Mouse (Mus musculus) liver, embryonic 15.5 days (tissue): ENCODE results near the gene Mvb12b. TPM values are rescaled to one million over a fixed set of nuclear protein-coding genes. Genes with fewer than 3 reads are reported as not detected.

Source experiments
- ATAC-seq: fragments of 200-750 bp; cut with Nextera tagmentation; 2 replicates; pipeline ENCODE4 v1.8.0; 2017; ENCODE audit warnings: moderate number of reproducible peaks, mild to moderate bottlenecking, moderate library complexity; ENCODE audit not compliant: insufficient read depth
- H3K27ac ChIP-seq: fragments of 300-500 bp; sonication (generic); replicated peaks from 2 replicates; pipeline ENCODE4 v1.5.1; 2015; ENCODE audit warnings: mild to moderate bottlenecking, inconsistent platforms
- H3K27me3 ChIP-seq: fragments of 300-500 bp; sonication (generic); 2 replicates; pipeline ENCODE4 v1.6.1; 2015; ENCODE audit warnings: mild to moderate bottlenecking, inconsistent platforms
- H3K36me3 ChIP-seq: fragments of 300-500 bp; sonication (generic); replicated peaks from 2 replicates; pipeline ENCODE4 v1.6.1; 2015; ENCODE audit warnings: moderate library complexity, mild to moderate bottlenecking, inconsistent platforms
- H3K4me1 ChIP-seq: fragments of 300-500 bp; sonication (generic); replicated peaks from 2 replicates; pipeline ENCODE4 v1.6.1; 2015; ENCODE audit warnings: inconsistent platforms
- H3K4me2 ChIP-seq: fragments of 300-500 bp; sonication (generic); 2 replicates; pipeline ENCODE4 v1.6.1; 2015; ENCODE audit warnings: moderate library complexity, mild to moderate bottlenecking, inconsistent platforms
- H3K4me3 ChIP-seq: fragments of 300-500 bp; sonication (generic); replicated peaks from 2 replicates; pipeline ENCODE4 v1.5.1; 2015; ENCODE audit warnings: mild to moderate bottlenecking, inconsistent platforms
- H3K9ac ChIP-seq: fragments of 300-500 bp; sonication (generic); 2 replicates; pipeline ENCODE4 v1.6.1; 2015; ENCODE audit warnings: moderate library complexity, mild to moderate bottlenecking, inconsistent platforms
- H3K9me3 ChIP-seq: fragments of 300-500 bp; sonication (generic); replicated peaks from 2 replicates; pipeline ENCODE4 v1.6.1; 2016; ENCODE audit warnings: inconsistent platforms
- WGBS: fragments of 180-500 bp; shearing (Covaris S2); methylation state at CpG from one replicate; pipeline ENCODE4 v1.1.7; 2015; ENCODE audit warnings: mixed read lengths; ENCODE audit not compliant: insufficient replicate concordance; 5-methylcytosine and 5-hydroxymethylcytosine counted together
- polyA plus RNA-seq: library from polyadenylated mRNA; unstranded; fragments of >200 nt; fragmentation: Nextera tagmentation; extraction: Ambion mirVana; gene quantifications from 2 replicates; pipeline ENCODE4 v1.2.1, GENCODE M21; 2015

The Mvb12b gene
- 11.3 and 12.7 TPM in 2 replicates for polyA plus RNA-seq

- no peaks in the 10 kb centered on the region for H3K9me3 ChIP-seq
- H3K4me2 ChIP-seq = peak within 1 kb of the TSS; percentile 91
- H3K36me3 ChIP-seq = no peaks in the 10 kb centered on the region
- ATAC-seq = peak; percentile 82
- WGBS = 2% methylated on average over 29 of the region's 67 CpGs
- H3K4me3 ChIP-seq = peak within 1 kb of the TSS; percentile 87
- peaks cover 34% of the 10 kb centered on the region for H3K4me1 ChIP-seq
- peak within 1 kb of the TSS; percentile 96 for H3K9ac ChIP-seq
- peaks cover 6% of the 10 kb centered on the region; the same call in 1 of the 2 replicates for H3K27me3 ChIP-seq
- peak within 1 kb of the TSS; percentile 89 for H3K27ac ChIP-seq
Measured at GRCm38 (mm10) chr2:33887328-33888099, at the start of gene Mvb12b. Mvb12b (minus strand) TSS chr2:33887946.

- no peak overlapping the region for H3K9ac ChIP-seq
- no peaks in the 10 kb centered on the region for H3K27me3 ChIP-seq
- H3K27ac ChIP-seq = no peak overlapping the region
- no peak overlapping the region for H3K4me3 ChIP-seq
- H3K36me3 ChIP-seq = no peaks in the 10 kb centered on the region
- WGBS = 57% methylated on average over 9 of the region's 9 CpGs
- ATAC-seq = no peak
- H3K9me3 ChIP-seq = no peaks in the 10 kb centered on the region
- H3K4me1 ChIP-seq = no peaks in the 10 kb centered on the region
- no peak overlapping the region for H3K4me2 ChIP-seq
Measured at GRCm38 (mm10) chr2:33935756-33936155, 48.0 kb upstream of the Mvb12b start.

- Histone ChIP-seq H3K27me3 (no peaks in the 10 kb centered on the region), H3K4me2 (no peak overlapping the region), H3K27ac (no peak overlapping the region), H3K9ac (no peak overlapping the region), H3K36me3 (no peaks in the 10 kb centered on the region), H3K4me3 (no peak overlapping the region), H3K9me3 (no peaks in the 10 kb centered on the region), H3K4me1 (no peaks in the 10 kb centered on the region)
- 50% methylated on average over 10 of the region's 10 CpGs for WGBS
- no peak for ATAC-seq
Measured at GRCm38 (mm10) chr2:33933606-33934510, 46.1 kb upstream of the Mvb12b start.

GRCm38 (mm10) chr2:33931161-33931560, 43.4 kb upstream of the Mvb12b start:
- H3K4me1 ChIP-seq = no peaks in the 10 kb centered on the region
- 43% methylated on average over 5 of the region's 5 CpGs for WGBS
- no peaks in the 10 kb centered on the region for H3K36me3 ChIP-seq
- ATAC-seq = no peak
- no peak overlapping the region for H3K4me3 ChIP-seq
- H3K27me3 ChIP-seq = no peaks in the 10 kb centered on the region
- H3K27ac ChIP-seq = no peak overlapping the region
- H3K9ac ChIP-seq = no peak overlapping the region
- H3K9me3 ChIP-seq = no peaks in the 10 kb centered on the region
- H3K4me2 ChIP-seq = no peak overlapping the region

- Histone ChIP-seq H3K27me3 (peaks cover 19% of the 10 kb centered on the region), H3K27ac (no peak overlapping the region), H3K4me3 (no peak overlapping the region), H3K9me3 (no peaks in the 10 kb centered on the region), H3K4me2 (no peak overlapping the region), H3K9ac (no peak overlapping the region), H3K36me3 (no peaks in the 10 kb centered on the region), H3K4me1 (no peaks in the 10 kb centered on the region)
- ATAC-seq = no peak
- WGBS = 38% methylated on average over 5 of the region's 5 CpGs
Measured at GRCm38 (mm10) chr2:33925288-33925687, 37.5 kb upstream of the Mvb12b start.

GRCm38 (mm10) chr2:33923482-33923881, 35.7 kb upstream of the Mvb12b start:
- no peaks in the 10 kb centered on the region for H3K4me1 ChIP-seq
- no peak overlapping the region for H3K27ac ChIP-seq
- H3K9me3 ChIP-seq = no peaks in the 10 kb centered on the region
- no peak overlapping the region for H3K9ac ChIP-seq
- H3K27me3 ChIP-seq = peaks cover 26% of the 10 kb centered on the region
- H3K4me3 ChIP-seq = no peak overlapping the region
- no peak overlapping the region for H3K4me2 ChIP-seq
- no peaks in the 10 kb centered on the region for H3K36me3 ChIP-seq
- ATAC-seq = no peak
- 35% methylated on average over 5 of the region's 5 CpGs for WGBS

GRCm38 (mm10) chr2:33922466-33922865, 34.7 kb upstream of the Mvb12b start:
- WGBS = 74% methylated on average over 2 of the region's 2 CpGs

GRCm38 (mm10) chr2:33919934-33920615, 32.3 kb upstream of the Mvb12b start:
- no peak overlapping the region for H3K9ac ChIP-seq
- WGBS = 41% methylated on average over 22 of the region's 22 CpGs

More at GRCm38 (mm10) chr2:33922466-33922865, 34.7 kb upstream of the Mvb12b start:
- H3K4me3 ChIP-seq = no peak overlapping the region
- no peaks in the 10 kb centered on the region for H3K4me1 ChIP-seq
- H3K9ac ChIP-seq = no peak overlapping the region
- peaks cover 26% of the 10 kb centered on the region for H3K27me3 ChIP-seq
- H3K36me3 ChIP-seq = no peaks in the 10 kb centered on the region
- no peak for ATAC-seq
- H3K4me2 ChIP-seq = no peak overlapping the region
- H3K9me3 ChIP-seq = no peaks in the 10 kb centered on the region
- no peak overlapping the region for H3K27ac ChIP-seq

GRCm38 (mm10) chr2:33918824-33919223, 31.1 kb upstream of the Mvb12b start:
- Histone ChIP-seq H3K27ac (no peak overlapping the region), H3K4me2 (no peak overlapping the region), H3K4me3 (no peak overlapping the region), H3K36me3 (no peaks in the 10 kb centered on the region), H3K27me3 (peaks cover 18% of the 10 kb centered on the region), H3K4me1 (no peaks in the 10 kb centered on the region), H3K9ac (no peak overlapping the region), H3K9me3 (no peaks in the 10 kb centered on the region)
- no peak for ATAC-seq
- 53% methylated on average over 3 of the region's 3 CpGs for WGBS

More at GRCm38 (mm10) chr2:33919934-33920615, 32.3 kb upstream of the Mvb12b start:
- Histone ChIP-seq H3K4me3 (no peak overlapping the region), H3K9me3 (no peaks in the 10 kb centered on the region), H3K27me3 (peaks cover 26% of the 10 kb centered on the region), H3K36me3 (no peaks in the 10 kb centered on the region), H3K4me1 (no peaks in the 10 kb centered on the region), H3K27ac (no peak overlapping the region), H3K4me2 (no peak overlapping the region)
- no peak for ATAC-seq

- Histone ChIP-seq H3K9me3 (no peaks in the 10 kb centered on the region), H3K4me2 (no peak overlapping the region), H3K4me1 (no peaks in the 10 kb centered on the region), H3K36me3 (no peaks in the 10 kb centered on the region), H3K9ac (no peak overlapping the region), H3K4me3 (no peak overlapping the region), H3K27me3 (peaks cover 18% of the 10 kb centered on the region), H3K27ac (no peak overlapping the region)
- WGBS = 51% methylated on average over 6 of the region's 6 CpGs
- no peak for ATAC-seq
Measured at GRCm38 (mm10) chr2:33918318-33918717, 30.6 kb upstream of the Mvb12b start.

GRCm38 (mm10) chr2:33916603-33917002, 28.9 kb upstream of the Mvb12b start:
- no peaks in the 10 kb centered on the region for H3K9me3 ChIP-seq
- H3K9ac ChIP-seq = no peak overlapping the region
- no peaks in the 10 kb centered on the region for H3K4me1 ChIP-seq
- H3K27ac ChIP-seq = no peak overlapping the region
- peaks cover 18% of the 10 kb centered on the region for H3K27me3 ChIP-seq
- WGBS = 62% methylated on average over 11 of the region's 11 CpGs
- H3K36me3 ChIP-seq = no peaks in the 10 kb centered on the region
- H3K4me3 ChIP-seq = no peak overlapping the region
- no peak for ATAC-seq
- H3K4me2 ChIP-seq = no peak overlapping the region
